Mouse (Mus musculus) thymus, adult 2 months (tissue): ENCODE measurements around the gene Ints3. TPM values are rescaled to one million over a fixed set of nuclear protein-coding genes. Genes with fewer than 3 reads are reported as not detected.

ENCODE experiments used
- DNase-seq: peaks from one replicate; pipeline ENCODE4 v3.0.0; 2021
- H3K27ac ChIP-seq: fragments of 200-500 bp; 2 replicates; pipeline ENCODE4 v1.5.1; 2012; ENCODE audit warnings: low read length, control low read depth; ENCODE audit not compliant: control insufficient read depth, insufficient read depth
- H3K27me3 ChIP-seq: fragments of 200-500 bp; 2 replicates; pipeline ENCODE4 v1.6.1; 2012; ENCODE audit warnings: mild to moderate bottlenecking, low read length, moderate library complexity, mixed read lengths; ENCODE audit not compliant: control insufficient read depth, insufficient read depth
- H3K36me3 ChIP-seq: fragments of 200-500 bp; 2 replicates; pipeline ENCODE4 v1.6.1; 2012; ENCODE audit warnings: mild to moderate bottlenecking, low read length, moderate library complexity; ENCODE audit not compliant: control insufficient read depth, insufficient read depth
- H3K4me1 ChIP-seq: fragments of 200-500 bp; replicated peaks from 2 replicates; pipeline ENCODE4 v1.6.1; 2012; ENCODE audit warnings: low read length; ENCODE audit not compliant: control insufficient read depth, insufficient read depth
- H3K4me3 ChIP-seq: fragments of 200-500 bp; 2 replicates; pipeline ENCODE4 v1.5.1; 2012; ENCODE audit warnings: mild to moderate bottlenecking, low read length, control low read depth, moderate library complexity; ENCODE audit not compliant: control insufficient read depth, insufficient read depth
- CTCF ChIP-seq: fragments of 200-500 bp; IDR thresholded peaks from 2 replicates; pipeline ENCODE4 v1.5.1; 2012; ENCODE audit warnings: mild to moderate bottlenecking, control low read depth, low read length, moderate library complexity, borderline replicate concordance; ENCODE audit not compliant: control insufficient read depth, poor library complexity, insufficient read depth; ENCODE audit errors: extremely low read depth
- POLR2A ChIP-seq: fragments of 200-500 bp; IDR thresholded peaks from 2 replicates; pipeline ENCODE4 v1.6.1; 2012; ENCODE audit warnings: mild to moderate bottlenecking, low read length, control low read depth, moderate library complexity; ENCODE audit not compliant: control insufficient read depth, poor library complexity, insufficient read depth; ENCODE audit errors: extremely low read depth
- WGBS: fragments of 180-500 bp; shearing (Covaris S2); methylation state at CpG from one replicate; pipeline ENCODE4 v1.1.7; 2018; 5-methylcytosine and 5-hydroxymethylcytosine counted together
- polyA plus RNA-seq: library from polyadenylated mRNA; depleted of rRNA; stranded (reverse); fragments of >200 nt; gene quantifications from 2 replicates; pipeline ENCODE4 v1.2.3, GENCODE M21; 2012

Gene Ints3
- polyA plus RNA-seq, 1 experiment = 46.2 TPM

- Histone ChIP-seq H3K4me1 (peaks cover 9% of the 10 kb centered on the region; the same call in 1 of the 2 replicates), H3K36me3 (no peaks in the 10 kb centered on the region), H3K27me3 (peaks cover 16% of the 10 kb centered on the region; the same call in 1 of the 2 replicates), H3K27ac (no peak within 1 kb of the TSS), H3K4me3 (peak within 1 kb of the TSS; percentile 42)
- 2% methylated on average over 45 of the region's 49 CpGs for WGBS
- no peak for DNase-seq
- no peak for TF ChIP-seq CTCF
- no peak for TF ChIP-seq POLR2A
Observed at GRCm38 (mm10) chr3:90465686-90466310, 32.4 kb upstream of the Ints3 start, which contains the start of gene Npr1. Gene Npr1, minus strand, starts transcription at chr3:90465866.

- Histone ChIP-seq H3K36me3 (no peaks in the 10 kb centered on the region), H3K27me3 (peaks cover 16% of the 10 kb centered on the region; the same call in 1 of the 2 replicates), H3K4me1 (peaks cover 9% of the 10 kb centered on the region; the same call in 1 of the 2 replicates), H3K27ac (no peak overlapping the region), H3K4me3 (peak overlapping the region; percentile 42)
- TF ChIP-seq CTCF = no peak
- no peak for TF ChIP-seq POLR2A
- peak; percentile 17 for DNase-seq
- WGBS = 3% methylated on average over 75 of the region's 75 CpGs
Observed at GRCm38 (mm10) chr3:90465081-90465685, 31.8 kb upstream of the Ints3 start.

- peak overlapping the region; percentile 42 for H3K4me3 ChIP-seq
- no peak for DNase-seq
- WGBS = 40% methylated on average over 37 of the region's 37 CpGs
- peaks cover 16% of the 10 kb centered on the region; the same call in 1 of the 2 replicates for H3K27me3 ChIP-seq
- H3K4me1 ChIP-seq = peaks cover 9% of the 10 kb centered on the region; the same call in 1 of the 2 replicates
- no peak for TF ChIP-seq CTCF
- no peak for TF ChIP-seq POLR2A
- no peak overlapping the region for H3K27ac ChIP-seq
- no peaks in the 10 kb centered on the region for H3K36me3 ChIP-seq
Observed at GRCm38 (mm10) chr3:90464552-90465080, 31.2 kb upstream of the Ints3 start.

GRCm38 (mm10) chr3:90462579-90462978 is 29.2 kb upstream of the Ints3 start:
- Histone ChIP-seq H3K27ac (no peak overlapping the region), H3K27me3 (peaks cover 16% of the 10 kb centered on the region; the same call in 1 of the 2 replicates), H3K36me3 (no peaks in the 10 kb centered on the region), H3K4me1 (peaks cover 9% of the 10 kb centered on the region; the same call in 1 of the 2 replicates), H3K4me3 (no peak overlapping the region)
- 65% methylated on average over 7 of the region's 7 CpGs for WGBS
- DNase-seq = no peak
- TF ChIP-seq POLR2A = no peak
- no peak for TF ChIP-seq CTCF

GRCm38 (mm10) chr3:90461935-90462334 is 28.5 kb upstream of the Ints3 start:
- 92% methylated on average over 3 of the region's 3 CpGs for WGBS
- DNase-seq = no peak

GRCm38 (mm10) chr3:90460315-90460714 is 26.9 kb upstream of the Ints3 start:
- 77% methylated on average over 5 of the region's 5 CpGs for WGBS
- TF ChIP-seq CTCF (no peak), POLR2A (no peak)
- H3K27ac ChIP-seq = no peak overlapping the region

More at GRCm38 (mm10) chr3:90461935-90462334, 28.5 kb upstream of the Ints3 start:
- Histone ChIP-seq H3K27ac (no peak overlapping the region), H3K27me3 (peaks cover 16% of the 10 kb centered on the region; the same call in 1 of the 2 replicates), H3K4me1 (peaks cover 9% of the 10 kb centered on the region; the same call in 1 of the 2 replicates), H3K36me3 (no peaks in the 10 kb centered on the region), H3K4me3 (no peak overlapping the region)
- no peak for TF ChIP-seq POLR2A
- TF ChIP-seq CTCF = no peak

More at GRCm38 (mm10) chr3:90460315-90460714, 26.9 kb upstream of the Ints3 start:
- Histone ChIP-seq H3K27me3 (peaks cover 14% of the 10 kb centered on the region; the same call in 1 of the 2 replicates), H3K4me1 (peaks cover 6% of the 10 kb centered on the region; the same call in 1 of the 2 replicates), H3K4me3 (no peak overlapping the region), H3K36me3 (no peaks in the 10 kb centered on the region)
- DNase-seq = no peak
